Mouse (Mus musculus) regulatory T cell (primary cell): ENCODE results near the gene Tnfsf12.

ENCODE experiments used
- in situ Hi-C: fragments of 300-600 bp; cut with MboI, MseI; formaldehyde crosslinking; loops from one replicate; pipeline ENCODE4 v1.15.1; 2025; ENCODE audit warnings: high pct_unique_total_duplicates

The Tnfsf12 gene

GRCm38 (mm10) chr11:69655264-69656064, 40.2 kb downstream of the Tnfsf12 start, which contains the start of gene Sox15:
TSS of gene Sox15 (plus strand) at chr11:69655314.
- in situ Hi-C loops, result loop anchor here (5.0 kb wide), 1 partner anchor 73 kb away; the partner anchor contains the start of genes Trp53 and Wrap53

- in situ Hi-C loops, result loop anchor here (5.0 kb wide), 1 partner anchor 72 kb away; the partner anchor contains the start of genes Trp53 and Wrap53
Measured at GRCm38 (mm10) chr11:69654760-69655159, 40.9 kb downstream of the Tnfsf12 start.

- in situ Hi-C loops, result no loop called here
Measured at GRCm38 (mm10) chr11:69653399-69653798, 42.2 kb downstream of the Tnfsf12 start.

GRCm38 (mm10) chr11:69645860-69646259, 49.8 kb downstream of the Tnfsf12 start:
- in situ Hi-C loops, result no loop called here
